Mouse (Mus musculus): ENCODE data around the gene 4931423N10Rik.
A peak's percentile ranks its signal among the peaks of the same experiment; 100 is the strongest.
"Not testable (repeated sequence)": the region's sequence is repeated elsewhere in the genome, so short reads cannot be mapped to it uniquely, and the experiment has no call there.

The 4931423N10Rik gene

GRCm38 (mm10) chr2:23207070-23207526, at the start of gene 4931423N10Rik:
Gene 4931423N10Rik (plus strand): TSS chr2:23207476.
- no peak for DNase-seq (ENCODE audit: low spot score)

GRCm38 (mm10) chr2:23172305-23172704, 35.0 kb upstream of the 4931423N10Rik start:
- DNase-seq (ENCODE audit: low spot score), result no peak

- peak; percentile 38 for DNase-seq (ENCODE audit: low spot score)
Measured at GRCm38 (mm10) chr2:23194366-23194765, 12.9 kb upstream of the 4931423N10Rik start.

GRCm38 (mm10) chr2:23201034-23201433, 6.2 kb upstream of the 4931423N10Rik start:
- DNase-seq (ENCODE audit: low spot score), result no peak

GRCm38 (mm10) chr2:23202900-23203670, 4.2 kb upstream of the 4931423N10Rik start:
- no peak for DNase-seq (ENCODE audit: low spot score)

GRCm38 (mm10) chr2:23213661-23214060, 6.4 kb downstream of the 4931423N10Rik start:
- DNase-seq (ENCODE audit: low spot score), result no peak

- no peak for DNase-seq (ENCODE audit: low spot score)
Measured at GRCm38 (mm10) chr2:23225199-23225598, 17.9 kb downstream of the 4931423N10Rik start.

- no peak for DNase-seq (ENCODE audit: low spot score)
Measured at GRCm38 (mm10) chr2:23228463-23228862, 21.2 kb downstream of the 4931423N10Rik start.

GRCm38 (mm10) chr2:23234065-23234773, 26.9 kb downstream of the 4931423N10Rik start:
- no peak for DNase-seq (ENCODE audit: low spot score)

GRCm38 (mm10) chr2:23290991-23291390, 83.7 kb downstream of the 4931423N10Rik start:
- not testable (repeated sequence) for DNase-seq (ENCODE audit: low spot score)

- DNase-seq (ENCODE audit: low spot score), result peak; percentile 7
Measured at GRCm38 (mm10) chr2:23314869-23315268, 107.6 kb downstream of the 4931423N10Rik start.
